Mouse (Mus musculus) midbrain, embryonic 14.5 days (tissue): ENCODE data around the gene Rcan3. TPM values are rescaled to one million over a fixed set of nuclear protein-coding genes. Genes with fewer than 3 reads are reported as not detected.

Experiments
- ATAC-seq: fragments of 200-750 bp; cut with Nextera tagmentation; 2 replicates; pipeline ENCODE4 v1.8.0; 2017; ENCODE audit warnings: moderate number of reproducible peaks, moderate library complexity; ENCODE audit not compliant: low FRiP score, low TSS enrichment
- DNase-seq: peaks from one replicate; pipeline ENCODE4 v3.0.0-alpha.2; 2015
- H3K27ac ChIP-seq: fragments of 300-500 bp; sonication (generic); replicated peaks from 2 replicates; pipeline ENCODE4 v1.5.1; 2014; ENCODE audit warnings: mild to moderate bottlenecking, low read depth, low read length, moderate library complexity
- H3K27me3 ChIP-seq: fragments of 300-500 bp; sonication (generic); 2 replicates; pipeline ENCODE4 v1.6.1; 2014; ENCODE audit warnings: low read length, control low read depth, mixed read lengths; ENCODE audit not compliant: control insufficient read depth, insufficient read depth
- H3K36me3 ChIP-seq: fragments of 300-500 bp; sonication (generic); 2 replicates; pipeline ENCODE4 v1.6.1; 2014; ENCODE audit warnings: low read length, control low read depth; ENCODE audit not compliant: control insufficient read depth, insufficient read depth
- H3K4me1 ChIP-seq: fragments of 300-500 bp; sonication (generic); 2 replicates; pipeline ENCODE4 v1.6.1; 2014; ENCODE audit warnings: mild to moderate bottlenecking, antibody characterized with exemption, low read length, control low read depth; ENCODE audit not compliant: control insufficient read depth, insufficient read depth
- H3K4me2 ChIP-seq: fragments of 300-500 bp; sonication (generic); 2 replicates; pipeline ENCODE4 v1.6.1; 2014; ENCODE audit warnings: mild to moderate bottlenecking, low read length, moderate library complexity
- H3K4me3 ChIP-seq: fragments of 300-500 bp; sonication (generic); replicated peaks from 2 replicates; pipeline ENCODE4 v1.5.1; 2014; ENCODE audit warnings: low read depth, low read length
- H3K9ac ChIP-seq: fragments of 300-500 bp; sonication (generic); replicated peaks from 2 replicates; pipeline ENCODE4 v1.6.1; 2014; ENCODE audit warnings: mild to moderate bottlenecking, low read length, moderate library complexity
- H3K9me3 ChIP-seq: fragments of 300-500 bp; sonication (generic); 2 replicates; pipeline ENCODE4 v1.6.1; 2016; ENCODE audit warnings: low read length, control low read depth, mixed read lengths; ENCODE audit not compliant: control insufficient read depth
- WGBS: fragments of 180-500 bp; shearing (Covaris S2); extraction: QIAGEN DNeasy Blood & Tissue Kit; methylation state at CpG from one replicate; pipeline ENCODE4 v1.1.7; 2014; 5-methylcytosine and 5-hydroxymethylcytosine counted together
- polyA plus RNA-seq: library from polyadenylated mRNA; unstranded; fragments of >200 nt; fragmentation: Nextera tagmentation; extraction: Ambion mirVana; gene quantifications from 2 replicates; pipeline ENCODE4 v1.2.1, GENCODE M21; 2014

Rcan3 gene
- polyA plus RNA-seq, result 40.9 and 50.2 TPM in 2 replicates

DNA sequence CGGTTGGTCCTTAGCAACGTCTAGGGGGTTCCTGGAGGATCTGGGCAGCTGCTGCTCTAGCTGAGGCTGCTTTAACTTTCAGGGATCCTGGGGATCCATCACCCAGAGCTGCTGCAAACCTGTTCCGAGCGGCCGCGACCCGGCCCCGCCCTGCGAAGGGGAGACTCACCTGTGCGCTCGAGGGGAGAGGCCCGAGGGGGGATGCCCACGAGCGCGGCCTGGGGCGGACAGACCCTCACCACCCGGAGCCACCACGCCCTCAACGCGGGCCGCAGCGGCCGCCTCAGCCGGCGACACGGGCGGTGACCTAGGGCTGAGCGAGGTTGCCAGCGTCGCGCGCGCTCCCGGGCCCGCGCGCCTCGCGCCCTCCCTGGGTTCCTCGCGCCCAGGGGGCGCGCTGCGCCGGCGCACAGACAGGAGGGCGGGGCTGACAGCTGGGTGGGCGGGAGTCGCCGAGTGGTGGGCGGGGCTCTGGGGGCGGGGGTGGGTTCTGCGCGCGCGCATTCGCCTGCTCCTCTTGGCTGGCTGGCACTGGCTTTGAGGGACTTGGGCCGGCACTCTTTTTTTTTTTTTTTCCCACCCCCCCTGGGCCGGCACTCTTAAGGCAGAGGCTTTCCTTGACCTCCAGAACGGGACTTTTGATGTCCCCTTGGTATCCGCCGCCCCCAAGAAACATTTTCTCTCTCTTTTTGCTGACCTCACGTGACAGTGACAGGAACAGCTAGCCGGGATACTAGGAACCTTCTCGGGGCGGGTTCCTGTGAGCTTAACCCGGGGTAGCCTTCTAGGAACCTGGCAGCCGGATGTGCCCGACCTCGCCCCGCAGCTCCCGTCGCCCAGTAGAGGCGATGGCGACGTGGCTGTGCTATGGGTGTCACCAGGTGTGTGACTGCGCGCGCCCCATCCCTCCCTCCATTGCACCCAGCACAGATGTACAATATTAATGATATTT, at the start of gene Rcan3:
TSS of gene Rcan3 (minus strand) at position 411 of the 952 bp plus-strand sequence.
- H3K27ac ChIP-seq, result peak within 1 kb of the TSS; percentile 75
- H3K4me1 ChIP-seq, result peaks cover 8% of the 10 kb centered on the region; the same call in 1 of the 2 replicates
- H3K36me3 ChIP-seq, result no peaks in the 10 kb centered on the region
- peak within 1 kb of the TSS; percentile 72 for H3K4me3 ChIP-seq
- peak within 1 kb of the TSS; percentile 89 for H3K9ac ChIP-seq
- H3K9me3 ChIP-seq, result no peaks in the 10 kb centered on the region
- peak; percentile 89 for ATAC-seq
- WGBS, result under 1% methylated on average over 67 of the region's 79 CpGs
- peak within 1 kb of the TSS; percentile 87 for H3K4me2 ChIP-seq
- no peaks in the 10 kb centered on the region for H3K27me3 ChIP-seq
- peak; percentile 95 for DNase-seq

DNA sequence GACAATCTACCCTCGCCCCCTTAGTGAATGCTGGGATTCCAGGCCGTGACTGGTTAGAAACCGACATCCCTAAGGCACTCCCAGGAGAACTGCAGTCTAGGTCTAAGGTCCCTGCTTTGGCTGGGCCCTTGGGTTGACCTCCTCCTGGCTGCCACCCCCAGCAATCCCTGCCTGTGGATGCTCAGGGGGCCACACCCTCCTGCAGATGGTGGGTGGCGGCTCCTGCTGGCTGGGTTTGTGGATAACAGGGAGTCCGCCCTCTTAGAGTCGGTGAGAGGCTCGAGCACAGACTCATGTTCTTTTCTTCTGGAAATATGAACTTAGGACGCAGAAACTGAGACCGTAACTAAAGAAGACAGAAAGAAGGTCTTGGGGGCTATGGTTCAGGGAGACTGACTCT, 46.7 kb upstream of the Rcan3 start:
- ATAC-seq (no peak), DNase-seq (no peak)
- Histone ChIP-seq H3K4me1 (no peaks in the 10 kb centered on the region), H3K27ac (no peak overlapping the region), H3K36me3 (no peaks in the 10 kb centered on the region), H3K9ac (no peak overlapping the region), H3K9me3 (no peaks in the 10 kb centered on the region), H3K27me3 (no peaks in the 10 kb centered on the region), H3K4me2 (no peak overlapping the region), H3K4me3 (no peak overlapping the region)
- WGBS, result 78% methylated on average over 9 of the region's 9 CpGs

DNA sequence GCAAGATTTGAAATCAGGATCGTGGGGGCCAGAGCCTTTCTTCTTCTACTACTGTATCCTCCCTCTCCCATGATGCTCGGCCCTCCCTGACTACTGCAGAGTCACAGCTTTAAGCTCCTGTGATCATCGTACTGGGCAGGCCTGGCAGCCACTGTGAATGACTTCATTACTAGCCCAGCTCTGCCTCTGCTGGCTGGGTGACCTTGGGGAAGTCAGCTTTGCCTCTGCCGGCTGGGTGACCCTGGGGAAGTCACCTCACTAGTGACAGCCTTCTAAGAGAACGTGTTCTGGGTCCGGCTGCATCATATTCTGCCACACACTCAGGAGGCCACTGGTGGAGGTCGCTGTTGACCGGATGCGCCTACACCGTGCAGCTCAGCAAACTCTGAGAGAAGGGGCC, 44.2 kb upstream of the Rcan3 start:
- ATAC-seq, result no peak
- H3K4me2 ChIP-seq, result no peak overlapping the region
- 85% methylated on average over 10 of the region's 10 CpGs for WGBS

DNA sequence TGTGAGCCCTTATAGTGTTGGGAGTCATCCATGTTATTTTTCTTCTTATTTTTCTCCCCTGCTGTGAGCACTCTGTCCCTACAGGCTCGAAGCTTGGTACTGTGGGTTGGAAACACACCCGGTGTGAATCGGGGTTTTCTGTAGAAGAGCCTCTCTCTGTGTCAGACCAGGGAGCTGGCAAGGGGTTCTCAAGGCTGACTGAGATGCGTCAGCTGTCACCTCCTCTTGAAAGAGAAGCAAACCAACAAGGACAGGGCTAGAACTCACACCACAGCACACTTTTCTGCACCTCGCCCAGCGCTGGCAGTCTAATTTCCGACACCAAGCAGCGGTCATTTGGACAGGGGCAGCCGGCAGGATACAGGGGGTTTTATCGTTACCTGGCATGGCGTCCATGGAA, 29.8 kb upstream of the Rcan3 start:
- no peak overlapping the region for H3K27ac ChIP-seq
- H3K36me3 ChIP-seq, result peaks cover 24% of the 10 kb centered on the region
- 91% methylated on average over 11 of the region's 11 CpGs for WGBS
- no peak overlapping the region for H3K9ac ChIP-seq
- no peaks in the 10 kb centered on the region for H3K9me3 ChIP-seq
- H3K4me1 ChIP-seq, result no peaks in the 10 kb centered on the region
- no peak overlapping the region for H3K4me3 ChIP-seq
- H3K27me3 ChIP-seq, result no peaks in the 10 kb centered on the region
- ATAC-seq (no peak), DNase-seq (no peak)
- no peak overlapping the region for H3K4me2 ChIP-seq

More for the DNA sequence above, 44.2 kb upstream of the Rcan3 start:
- Histone ChIP-seq H3K4me1 (no peaks in the 10 kb centered on the region), H3K27ac (no peak overlapping the region), H3K4me3 (no peak overlapping the region), H3K27me3 (no peaks in the 10 kb centered on the region), H3K9ac (no peak overlapping the region), H3K36me3 (0 out of 2 replicates have a peak, but pooled peaks cover 7% of the 10 kb centered on the region), H3K9me3 (no peaks in the 10 kb centered on the region)
- DNase-seq, result no peak

DNA sequence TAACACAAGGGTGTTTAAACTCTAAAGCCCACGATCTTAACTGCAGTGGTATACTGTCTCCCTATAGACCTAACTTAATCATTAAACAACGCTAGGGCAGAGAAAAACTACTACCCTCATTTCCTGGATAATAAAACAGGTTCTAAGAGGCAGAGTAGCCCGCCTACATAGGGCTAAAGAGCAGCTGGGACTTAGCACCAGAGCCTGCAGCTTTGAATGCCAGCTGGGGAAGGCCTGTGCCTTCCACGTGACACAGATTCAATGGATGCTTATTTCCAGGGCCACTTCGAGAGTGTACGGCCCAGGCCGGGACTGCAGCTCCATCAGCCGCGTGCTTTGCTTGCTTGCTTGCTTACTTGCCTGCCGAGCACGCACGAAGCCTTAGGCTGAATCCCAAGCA, 19.9 kb upstream of the Rcan3 start:
- Histone ChIP-seq H3K9me3 (no peaks in the 10 kb centered on the region), H3K4me2 (no peak overlapping the region), H3K36me3 (0 out of 2 replicates have a peak, but pooled peaks cover 3% of the 10 kb centered on the region), H3K9ac (no peak overlapping the region), H3K4me1 (0 out of 2 replicates have a peak, but pooled peaks cover 4% of the 10 kb centered on the region), H3K4me3 (no peak overlapping the region), H3K27ac (no peak overlapping the region), H3K27me3 (no peaks in the 10 kb centered on the region)
- ATAC-seq, result no peak
- no peak for DNase-seq
- 73% methylated on average over 12 of the region's 12 CpGs for WGBS

DNA sequence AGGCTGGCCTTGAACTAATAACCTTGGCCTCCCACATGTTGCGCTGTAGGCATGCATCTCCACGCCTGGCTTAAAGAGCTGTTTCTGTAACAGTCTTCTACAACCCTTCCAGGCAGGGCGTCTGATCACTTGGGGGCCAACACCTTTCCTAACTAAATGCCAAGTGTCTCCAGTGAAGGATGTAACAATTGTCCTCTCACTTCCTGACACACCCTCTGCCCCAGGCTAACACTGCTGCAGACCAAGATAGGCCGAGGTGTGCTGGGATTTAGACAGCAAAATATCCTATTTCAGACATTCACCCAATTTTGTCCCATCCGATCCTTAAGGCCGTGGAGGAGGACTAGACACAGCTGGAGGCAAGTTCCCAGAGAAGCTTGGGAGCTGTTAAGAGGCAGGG, 19.5 kb upstream of the Rcan3 start:
- H3K27me3 ChIP-seq, result no peaks in the 10 kb centered on the region
- H3K4me2 ChIP-seq, result no peak overlapping the region
- H3K27ac ChIP-seq, result no peak overlapping the region
- H3K9me3 ChIP-seq, result no peaks in the 10 kb centered on the region
- no peak overlapping the region for H3K4me3 ChIP-seq
- H3K4me1 ChIP-seq, result 0 out of 2 replicates have a peak, but pooled peaks cover 4% of the 10 kb centered on the region
- 0 out of 2 replicates have a peak, but pooled peaks cover 3% of the 10 kb centered on the region for H3K36me3 ChIP-seq
- DNase-seq (no peak), ATAC-seq (no peak)
- H3K9ac ChIP-seq, result no peak overlapping the region
- 88% methylated on average over 6 of the region's 6 CpGs for WGBS

DNA sequence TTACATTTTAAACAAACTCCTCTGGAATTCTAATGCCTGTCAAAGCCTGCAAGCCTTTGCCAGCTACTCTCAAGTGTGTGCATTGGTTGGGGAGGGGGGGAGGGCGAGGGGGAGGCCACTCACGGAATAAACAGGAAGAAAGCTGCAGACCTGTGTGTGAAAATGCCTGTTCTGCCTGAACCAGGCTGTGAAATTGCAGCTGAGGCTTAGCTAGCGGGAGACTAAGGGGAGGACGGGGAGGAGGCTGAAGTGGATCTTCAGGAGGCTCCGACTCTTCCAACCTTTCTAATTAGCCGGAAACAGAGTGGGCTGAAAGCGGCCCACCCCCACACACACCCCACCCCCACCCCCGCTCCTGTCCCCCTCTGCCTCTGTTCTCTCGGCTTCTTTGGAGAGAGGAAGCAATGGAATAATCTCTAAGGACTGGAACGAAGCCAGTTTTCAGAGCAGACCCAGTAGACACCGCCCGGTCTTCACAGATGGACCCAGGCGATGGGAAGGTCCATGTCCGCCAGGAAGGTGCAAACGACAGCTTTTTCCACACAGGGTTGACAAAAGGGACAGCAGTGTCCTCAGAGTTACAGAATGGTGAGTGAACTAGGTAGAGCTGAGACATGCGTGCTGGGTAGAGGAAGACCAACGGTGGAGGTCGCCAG, 17.8 kb upstream of the Rcan3 start:
- 47% methylated on average over 18 of the region's 18 CpGs for WGBS
- DNase-seq (peak; percentile 49), ATAC-seq (no peak)
- H3K4me3 ChIP-seq, result no peak overlapping the region
- H3K4me1 ChIP-seq, result 0 out of 2 replicates have a peak, but pooled peaks cover 4% of the 10 kb centered on the region
- H3K9me3 ChIP-seq, result no peaks in the 10 kb centered on the region
- H3K4me2 ChIP-seq, result no peak overlapping the region
- peak overlapping the region; percentile 20; the same call in 1 of the 2 replicates for H3K27ac ChIP-seq
- no peak overlapping the region for H3K9ac ChIP-seq
- no peaks in the 10 kb centered on the region for H3K27me3 ChIP-seq
- H3K36me3 ChIP-seq, result 0 out of 2 replicates have a peak, but pooled peaks cover 3% of the 10 kb centered on the region

DNA sequence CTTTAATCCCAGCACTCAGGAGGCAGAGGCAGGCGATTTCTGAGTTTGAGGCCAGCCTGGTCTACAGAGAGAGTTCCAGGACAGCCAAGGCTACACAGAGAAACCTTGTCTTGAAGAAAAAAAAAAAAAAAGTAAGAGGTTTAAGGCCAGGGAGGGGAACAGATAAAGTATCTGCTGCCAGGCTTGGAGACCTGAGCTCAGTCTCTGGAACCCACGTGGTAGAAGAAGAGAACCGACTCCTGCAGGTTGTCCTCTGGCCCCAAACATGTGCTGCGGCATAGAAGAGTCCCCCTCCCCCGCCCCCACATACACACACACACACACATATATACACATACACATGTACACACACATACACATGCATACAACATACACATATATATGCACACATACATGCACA, 8.8 kb upstream of the Rcan3 start:
- Histone ChIP-seq H3K9me3 (no peaks in the 10 kb centered on the region), H3K4me2 (no peak overlapping the region), H3K4me1 (no peaks in the 10 kb centered on the region; the same call in 1 of the 2 replicates), H3K9ac (no peak overlapping the region), H3K36me3 (no peaks in the 10 kb centered on the region), H3K4me3 (no peak overlapping the region), H3K27ac (no peak overlapping the region), H3K27me3 (no peaks in the 10 kb centered on the region)
- DNase-seq, result no peak
- WGBS, result 73% methylated on average over 5 of the region's 5 CpGs
- no peak for ATAC-seq
